34 mouse cellular contexts compared by ENCODE assay signal in the genomic region with DNA sequence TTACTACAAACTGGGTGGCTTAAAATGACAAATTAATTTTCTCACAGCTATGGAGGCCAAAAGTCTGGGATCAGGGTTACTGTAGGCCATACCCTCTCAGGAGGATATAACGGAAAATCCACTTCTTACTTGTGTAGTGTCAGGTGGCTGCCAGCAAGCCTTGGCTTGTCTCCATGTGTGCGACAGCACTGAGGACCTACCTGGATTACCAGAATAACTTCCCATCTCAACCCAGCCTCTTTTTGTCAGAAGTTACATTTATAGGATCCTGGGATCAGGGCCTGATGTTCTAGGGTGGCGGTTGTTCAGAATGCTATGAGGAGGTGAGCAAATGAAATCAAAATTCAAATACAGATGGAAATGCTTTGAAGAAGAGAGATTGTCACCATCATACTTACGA.
"Had no signal": no experiment of that assay in that cellular context is flagged by ENCODE, and none has a peak within 500 bp of the region (broad histone marks: within the 10 kb centered on the region; RNA-seq: fewer than 3 reads in every experiment).

No protein-coding gene starts in this region.

- ATAC-seq: hindbrain, embryonic 16.5 days; hindbrain, postnatal 0 days; inflammation-experienced regulatory T-cells, adult 6 months; intestine, embryonic 15.5 days; intestine, embryonic 16.5 days; intestine, postnatal 0 days had no signal

- H3K9ac ChIP-seq: heart, embryonic 12.5 days; heart, embryonic 13.5 days; heart, embryonic 15.5 days; hindbrain, embryonic 12.5 days; hindbrain, embryonic 13.5 days; hindbrain, embryonic 14.5 days; hindbrain, embryonic 15.5 days; intestine, embryonic 15.5 days; kidney, embryonic 15.5 days had no signal

- H3K4me3 ChIP-seq: heart, embryonic 12.5 days; heart, embryonic 13.5 days; heart, embryonic 15.5 days; hindbrain, embryonic 10.5 days; hindbrain, embryonic 12.5 days; hindbrain, embryonic 13.5 days; hindbrain, embryonic 15.5 days; intestine, embryonic 15.5 days; kidney, embryonic 15.5 days; layer of hippocampus, adult 2 months; left cerebral cortex, adult 2 months had no signal

- DNase-seq: heart, postnatal 14 days; heart, postnatal 36 days; heart, postnatal 4 days; kidney, adult 11 months; kidney, adult 18-20 months; kidney, adult 2 months; kidney, adult 8-10 months; kidney, adult 9 months; kidney, postnatal 10 days; kidney, postnatal 14 days; kidney, postnatal 25 days; kidney, postnatal 36 days; kidney, postnatal 4 days; layer of hippocampus, adult 9-11 months; layer of hippocampus, postnatal 36 days had no signal

- H3K4me2 ChIP-seq: heart, embryonic 11.5 days; heart, embryonic 12.5 days; heart, embryonic 13.5 days; heart, embryonic 15.5 days; hindbrain, embryonic 12.5 days; hindbrain, embryonic 13.5 days; hindbrain, embryonic 14.5 days; hindbrain, embryonic 15.5 days; intestine, embryonic 15.5 days; kidney, embryonic 15.5 days had no signal

- H3K27me3 ChIP-seq: heart, embryonic 12.5 days; heart, embryonic 13.5 days; heart, embryonic 15.5 days; hindbrain, embryonic 12.5 days; hindbrain, embryonic 13.5 days; hindbrain, embryonic 15.5 days; intestine, embryonic 15.5 days; kidney, embryonic 15.5 days had no signal

- H3K36me3 ChIP-seq: heart, embryonic 12.5 days; heart, embryonic 13.5 days; heart, embryonic 15.5 days; hindbrain, embryonic 10.5 days; hindbrain, embryonic 12.5 days; hindbrain, embryonic 13.5 days; hindbrain, embryonic 15.5 days; intestine, embryonic 15.5 days; kidney, embryonic 15.5 days had no signal

- H3K27ac ChIP-seq: heart, embryonic 13.5 days; heart, embryonic 15.5 days; hindbrain, embryonic 10.5 days; hindbrain, embryonic 12.5 days; hindbrain, embryonic 13.5 days; hindbrain, embryonic 14.5 days; hindbrain, embryonic 15.5 days; hindbrain, postnatal 0 days; intestine, embryonic 15.5 days; kidney, embryonic 15.5 days; kidney, postnatal 0 days; layer of hippocampus, adult 2 months; left cerebral cortex, adult 2 months had no signal

- H3K4me1 ChIP-seq: intestine, embryonic 15.5 days had no signal

- H3K9me3 ChIP-seq: heart, embryonic 12.5 days; heart, embryonic 13.5 days; heart, embryonic 15.5 days; hindbrain, embryonic 10.5 days; hindbrain, embryonic 12.5 days; hindbrain, embryonic 13.5 days; hindbrain, embryonic 15.5 days; intestine, embryonic 15.5 days; kidney, embryonic 15.5 days had no signal
